Mouse (Mus musculus) retina, adult 2 months (tissue): ENCODE measurements at regions not wholly inside any gene's neighbourhood (a gene's known extent, or its start where the extent isn't known, plus 50 kb on each side); places are given as distances from the start of the nearest gene placed in this dataset.

Experiments used
- DNase-seq: peaks from one replicate; pipeline ENCODE4 v3.0.0-alpha.2; 2012; ENCODE audit warnings: low read depth, low spot score

- no peak for DNase-seq
Observed at GRCm38 (mm10) chr1:43367151-43367895, 77.1 kb upstream of the Nck2 start.

GRCm38 (mm10) chr1:43371863-43372262 lies 72.5 kb upstream of the Nck2 start:
- no peak for DNase-seq

GRCm38 (mm10) chr1:43374946-43375345 lies 69.4 kb upstream of the Nck2 start:
- DNase-seq, result no peak

DNA sequence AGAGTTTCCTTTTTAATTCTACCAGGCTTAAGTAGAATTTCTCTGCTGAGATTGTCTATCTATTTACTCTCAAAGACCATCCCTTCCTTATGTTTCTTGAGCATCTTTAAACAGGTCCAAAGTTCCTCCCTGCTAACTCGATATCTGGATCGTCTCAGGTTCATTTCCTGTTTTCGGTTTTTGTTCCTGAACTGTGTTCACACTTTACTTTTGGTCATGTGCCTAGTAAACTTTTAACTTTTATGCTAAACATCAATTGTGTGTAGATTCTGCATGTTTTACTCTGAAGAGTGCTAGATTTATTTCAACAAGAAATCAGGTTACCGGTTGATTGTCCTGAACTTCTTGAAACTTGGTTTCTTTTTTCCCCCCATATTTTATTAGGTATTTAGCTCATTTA lies 68.5 kb upstream of the Nck2 start:
- no peak for DNase-seq

- DNase-seq, result no peak
Observed at GRCm38 (mm10) chr1:43377491-43378263, 66.7 kb upstream of the Nck2 start.

- DNase-seq, result no peak
Observed at GRCm38 (mm10) chr1:43385008-43385407, 59.4 kb upstream of the Nck2 start.

GRCm38 (mm10) chr1:43394035-43394434 lies 50.3 kb upstream of the Nck2 start:
- no peak for DNase-seq
